Mouse (Mus musculus) ES-E14 (cell line): ENCODE results near the gene Eya2.

Experiments
- CHD2 ChIP-seq: IDR thresholded peaks from 2 replicates; pipeline ENCODE4 v1.6.1; 2014; ENCODE audit warnings: mild to moderate bottlenecking, low read depth, low read length, inconsistent platforms
- HCFC1 ChIP-seq: IDR thresholded peaks from 2 replicates; pipeline ENCODE4 v1.6.1; 2012; ENCODE audit warnings: low read length, inconsistent platforms, borderline replicate concordance; ENCODE audit not compliant: insufficient read depth
- MAFK ChIP-seq: IDR thresholded peaks from 2 replicates; pipeline ENCODE4 v1.6.1; 2014; ENCODE audit warnings: mild to moderate bottlenecking, low read depth, low read length, inconsistent platforms; ENCODE audit not compliant: insufficient read depth
- ZNF384 ChIP-seq: IDR thresholded peaks from 2 replicates; pipeline ENCODE4 v1.6.1; 2012; ENCODE audit warnings: low read depth, low read length, inconsistent platforms

GRCm38 (mm10) chr2:165740982-165741381, 146.2 kb downstream of the Eya2 start:
- TF ChIP-seq CHD2: no peak
- TF ChIP-seq HCFC1: no peak
- TF ChIP-seq MAFK: no peak
- no peak for TF ChIP-seq ZNF384
